Mouse (Mus musculus): ENCODE data around the gene Kif21b.
A peak's percentile ranks its signal among the peaks of the same experiment; 100 is the strongest.

Gene Kif21b

GRCm38 (mm10) chr1:136159830-136160229 is 28.6 kb downstream of the Kif21b start:
- no peak for DNase-seq (ENCODE audit: low read depth, low spot score)

GRCm38 (mm10) chr1:136160297-136160696 is 29.1 kb downstream of the Kif21b start:
- no peak for DNase-seq (ENCODE audit: low read depth, low spot score)

- no peak for DNase-seq (ENCODE audit: low read depth, low spot score)
These were observed 29.7 kb downstream of the Kif21b start for GRCm38 (mm10) chr1:136160930-136161329.

GRCm38 (mm10) chr1:136161333-136161921 is 30.2 kb downstream of the Kif21b start:
- no peak for DNase-seq (ENCODE audit: low read depth, low spot score)

- no peak for DNase-seq (ENCODE audit: low read depth, low spot score)
These were observed 34.2 kb downstream of the Kif21b start for GRCm38 (mm10) chr1:136165436-136165835.

- DNase-seq (ENCODE audit: low read depth, low spot score) = no peak
These were observed 36.5 kb downstream of the Kif21b start for GRCm38 (mm10) chr1:136167657-136168056.

- peak; percentile 76 for DNase-seq (ENCODE audit: low read depth, low spot score)
These were observed 38.9 kb downstream of the Kif21b start for GRCm38 (mm10) chr1:136170109-136170508.

- DNase-seq (ENCODE audit: low read depth, low spot score) = no peak
These were observed 41.5 kb downstream of the Kif21b start for GRCm38 (mm10) chr1:136172696-136173095.

GRCm38 (mm10) chr1:136174101-136174606 is 43.0 kb downstream of the Kif21b start:
- no peak for DNase-seq (ENCODE audit: low read depth, low spot score)

GRCm38 (mm10) chr1:136175183-136175582 is 44.0 kb downstream of the Kif21b start:
- DNase-seq (ENCODE audit: low read depth, low spot score) = peak; percentile 38

- DNase-seq (ENCODE audit: low read depth, low spot score) = no peak
These were observed 45.9 kb downstream of the Kif21b start for GRCm38 (mm10) chr1:136177085-136177484.

- no peak for DNase-seq (ENCODE audit: low read depth, low spot score)
These were observed 47.6 kb downstream of the Kif21b start for GRCm38 (mm10) chr1:136178741-136179140.

- no peak for DNase-seq (ENCODE audit: low read depth, low spot score)
These were observed 48.4 kb downstream of the Kif21b start for GRCm38 (mm10) chr1:136179511-136180001.

GRCm38 (mm10) chr1:136190033-136190432 is 58.8 kb downstream of the Kif21b start:
- DNase-seq (ENCODE audit: low read depth, low spot score) = no peak

GRCm38 (mm10) chr1:136212803-136213202 is 81.6 kb downstream of the Kif21b start, which contains the start of gene Mroh3:
Gene Mroh3, minus strand, starts transcription at chr1:136212828.
- peak; percentile 18 for DNase-seq (ENCODE audit: low read depth, low spot score)

GRCm38 (mm10) chr1:136214304-136214703 is 83.1 kb downstream of the Kif21b start:
- no peak for DNase-seq (ENCODE audit: low read depth, low spot score)

- DNase-seq (ENCODE audit: low read depth, low spot score) = no peak
These were observed 89.1 kb downstream of the Kif21b start for GRCm38 (mm10) chr1:136220037-136220871.

- DNase-seq (ENCODE audit: low read depth, low spot score) = no peak
These were observed 91.2 kb downstream of the Kif21b start for GRCm38 (mm10) chr1:136222386-136222785.

GRCm38 (mm10) chr1:136223758-136224342 is 92.7 kb downstream of the Kif21b start:
- DNase-seq (ENCODE audit: low read depth, low spot score) = no peak

GRCm38 (mm10) chr1:136225846-136226245 is 94.7 kb downstream of the Kif21b start:
- no peak for DNase-seq (ENCODE audit: low read depth, low spot score)

GRCm38 (mm10) chr1:136226626-136227025 is 95.4 kb downstream of the Kif21b start:
- no peak for DNase-seq (ENCODE audit: low read depth, low spot score)
